Mouse (Mus musculus) right cerebral cortex, postnatal 36 days (tissue): ENCODE data around the gene Magee1.
A peak's percentile ranks its signal among the peaks of the same experiment; 100 is the strongest.
"Not testable (repeated sequence)": the region's sequence is repeated elsewhere in the genome, so short reads cannot be mapped to it uniquely, and the experiment has no call there.

Experiments
- DNase-seq, 2 experiments: peaks; one replicate each; pipeline ENCODE4 v3.0.0; 2022; ENCODE audit warnings: low spot score in 2 of 2, mixed read lengths in 1 of 2

Magee1 gene

GRCm38 (mm10) chrX:105120275-105121226, at the start of gene Magee1:
Gene Magee1, plus strand, starts transcription at chrX:105120378.
- peak; percentile 77 for DNase-seq

- no peak for DNase-seq
These were observed 41.0 kb upstream of the Magee1 start for GRCm38 (mm10) chrX:105079151-105079550.

GRCm38 (mm10) chrX:105079615-105080092, 40.5 kb upstream of the Magee1 start, which contains the start of gene Pbdc1:
Gene Pbdc1, plus strand, starts transcription at chrX:105079756.
- DNase-seq: peak; percentile 88 to 94

GRCm38 (mm10) chrX:105080096-105080495, 40.1 kb upstream of the Magee1 start:
- DNase-seq: no peak

- DNase-seq: not testable (repeated sequence)
These were observed 37.2 kb upstream of the Magee1 start for GRCm38 (mm10) chrX:105083013-105083412.

GRCm38 (mm10) chrX:105104175-105104574, 16.0 kb upstream of the Magee1 start:
- no peak for DNase-seq

- no peak for DNase-seq
These were observed 5.2 kb upstream of the Magee1 start for GRCm38 (mm10) chrX:105114994-105115393.

GRCm38 (mm10) chrX:105121227-105121865, 1.2 kb downstream of the Magee1 start:
- DNase-seq: peak; percentile 67 to 78

GRCm38 (mm10) chrX:105124903-105125302, 4.7 kb downstream of the Magee1 start:
- DNase-seq: no peak

GRCm38 (mm10) chrX:105151872-105152461, 31.8 kb downstream of the Magee1 start:
- no peak for DNase-seq

GRCm38 (mm10) chrX:105165007-105165406, 44.8 kb downstream of the Magee1 start:
- not testable (repeated sequence) for DNase-seq

GRCm38 (mm10) chrX:105167217-105167616, 47.0 kb downstream of the Magee1 start:
- no peak for DNase-seq
